In genomic region chr11:61950632-61951031, GRCm38 (mm10) we compare ENCODE assay signal across 9 mouse cellular contexts. TPM values are rescaled to one million over a fixed set of nuclear protein-coding genes. Genes with fewer than 3 reads are reported as not detected.
DNase-seq lines count a peak whose midpoint lies in the region; ATAC-seq lines count a peak whose summit lies in the region.
"Had no signal": no experiment of that assay in that cellular context is flagged by ENCODE, and none has a peak within 500 bp of the region (broad histone marks: within the 10 kb centered on the region; RNA-seq: fewer than 3 reads in every experiment).

No protein-coding gene starts in this region.

- H3K4me1 ChIP-seq in liver, embryonic 12.5 days = peaks cover 31% of the 10 kb centered on the region

- H3K27me3 ChIP-seq in liver, embryonic 12.5 days (replicated peaks) = no peaks in the 10 kb centered on the region

- H3K36me3 ChIP-seq in liver, embryonic 12.5 days = no peaks in the 10 kb centered on the region

- H3K9me3 ChIP-seq in liver, embryonic 12.5 days (replicated peaks) = no peaks in the 10 kb centered on the region

- DNase-seq in A20 (ENCODE audit: low read depth, low spot score) (peak; percentile 78), MN1 (ENCODE audit: low spot score) (peak; percentile 70)
- peak; percentile 91 for DNase-seq in cerebellum, adult 8-10 months
- peak; percentile 45 to 51 for DNase-seq in gastrocnemius, adult 8-10 months (ENCODE audit: low spot score in 2 of 2)
- peak; percentile 83 for DNase-seq in kidney, postnatal 14 days
- peak; percentile 83 for DNase-seq in retina, postnatal 1 day
- peak; percentile 77 for DNase-seq in urinary bladder, adult 2 months (ENCODE audit: low spot score)

- no peak for ATAC-seq in liver, embryonic 12.5 days

- H3K4me3 ChIP-seq in liver, embryonic 12.5 days = no peak overlapping the region

- no peak overlapping the region for H3K27ac ChIP-seq in liver, embryonic 12.5 days
- H3K27ac ChIP-seq: macrophage had no signal

- no peak overlapping the region for H3K9ac ChIP-seq in liver, embryonic 12.5 days

- 19% methylated on average over 10 of the region's 10 CpGs for WGBS in liver, embryonic 12.5 days (ENCODE audit: insufficient replicate concordance)

- 0 out of 2 replicates have a peak overlapping the region, but pooled peaks have one; percentile 24 for H3K4me2 ChIP-seq in liver, embryonic 12.5 days

RNA-seq across cellular contexts. Expression of gene Specc1, which starts 5.9 kb away (rescaled TPM):
- 1 to 10 TPM; 1.5 to 2.7 (median 1.7) TPM for total RNA-seq in gastrocnemius, adult 8-10 months (2022)
- polyA plus RNA-seq in liver, embryonic 12.5 days (2016; fragmentation: Nextera tagmentation; extraction: Ambion mirVana) = 36.4 and 38.7 TPM in 2 replicates
- 8.7 and 10.3 TPM in 2 replicates for polyA plus RNA-seq in urinary bladder, adult 2 months (2012; rRNA removed)

RNA-seq across cellular contexts. Expression of gene Akap10, which starts 20.6 kb away (rescaled TPM):
- 10 to 100 TPM in 1 of 4 experiments, 1 to 10 TPM in 3; 8.1 to 12.1 (median 9.4) TPM for total RNA-seq in gastrocnemius, adult 8-10 months (2022)
- 14.2 and 14.3 TPM in 2 replicates for polyA plus RNA-seq in liver, embryonic 12.5 days (2016; fragmentation: Nextera tagmentation; extraction: Ambion mirVana)
- 17.9 and 18.5 TPM in 2 replicates for polyA plus RNA-seq in urinary bladder, adult 2 months (2012; rRNA removed)
